Mouse (Mus musculus): ENCODE measurements around the gene Sptbn4. TPM values are rescaled to one million over a fixed set of nuclear protein-coding genes. Genes with fewer than 3 reads are reported as not detected.

Sptbn4 gene
- total RNA-seq, 1 experiment: 9.1 TPM

- Histone ChIP-seq H3K9ac (ENCODE audit: insufficient read depth, low read depth, low read length, poor library complexity, severe bottlenecking) (no peak overlapping the region), H3K9me3 (ENCODE audit: control insufficient read depth, insufficient read depth, low read depth, low read length) (no peaks in the 10 kb centered on the region), H3K4me3 (ENCODE audit: insufficient read depth in 1 of 2, low read depth in 1 of 2, low read length in 2 of 2, poor library complexity in 1 of 2, severe bottlenecking in 1 of 2) (no peak overlapping the region), H3K36me3 (ENCODE audit: control insufficient read depth, insufficient read depth, low read length, poor library complexity, severe bottlenecking) (peaks cover 2% of the 10 kb centered on the region; the same call in 1 of the 2 replicates), H3K4me1 (ENCODE audit: control insufficient read depth in 2 of 2, insufficient read depth in 2 of 2, low read length in 2 of 2, poor library complexity in 1 of 2) (peaks cover 0 to 8% of the 10 kb centered on the region in 2 experiments; a peak in 2 of 4 replicates), H3K27ac (ENCODE audit: insufficient read depth, low read depth, low read length, poor library complexity, severe bottlenecking) (no peak overlapping the region)
- in situ Hi-C loops (cut with MboI; ENCODE audit: low sequenced_read_pairs in 2 of 2, unreplicated experiment in 2 of 2): no loop called here
- TF ChIP-seq ZC3H11A (IDR thresholded peaks at IDR 0.05; ENCODE audit: borderline replicate concordance, low read depth, low read length) (no peak), MAFK (IDR thresholded peaks at IDR 0.05; ENCODE audit: insufficient read depth, low read depth, low read length) (no peak), CHD2 (IDR thresholded peaks at IDR 0.05; ENCODE audit: low read depth, low read length) (no peak), HCFC1 (IDR thresholded peaks at IDR 0.05; ENCODE audit: borderline replicate concordance, insufficient read depth, low read length) (no peak), ZNF384 (IDR thresholded peaks at IDR 0.05; ENCODE audit: low read depth, low read length) (no peak)
- DNase-seq (ENCODE audit: low read depth, low spot score): no peak
Measured at GRCm38 (mm10) chr7:27428002-27428401, 19.5 kb downstream of the Sptbn4 start.

- Histone ChIP-seq H3K4me3 (ENCODE audit: insufficient read depth in 1 of 2, low read depth in 1 of 2, low read length in 2 of 2, poor library complexity in 1 of 2, severe bottlenecking in 1 of 2) (no peak overlapping the region), H3K9ac (ENCODE audit: insufficient read depth, low read depth, low read length, poor library complexity, severe bottlenecking) (no peak overlapping the region), H3K27ac (ENCODE audit: insufficient read depth, low read depth, low read length, poor library complexity, severe bottlenecking) (no peak overlapping the region), H3K36me3 (ENCODE audit: control insufficient read depth, insufficient read depth, low read length, poor library complexity, severe bottlenecking) (peaks cover 2% of the 10 kb centered on the region; the same call in 1 of the 2 replicates), H3K9me3 (ENCODE audit: control insufficient read depth, insufficient read depth, low read depth, low read length) (no peaks in the 10 kb centered on the region), H3K4me1 (ENCODE audit: control insufficient read depth in 2 of 2, insufficient read depth in 2 of 2, low read length in 2 of 2, poor library complexity in 1 of 2) (peaks cover 0 to 5% of the 10 kb centered on the region in 2 experiments; a peak in 2 of 4 replicates)
- in situ Hi-C loops (cut with MboI; ENCODE audit: low sequenced_read_pairs in 2 of 2, unreplicated experiment in 2 of 2): no loop called here
- no peak for DNase-seq (ENCODE audit: low read depth, low spot score)
- TF ChIP-seq HCFC1 (IDR thresholded peaks at IDR 0.05; ENCODE audit: borderline replicate concordance, insufficient read depth, low read length) (no peak), CHD2 (IDR thresholded peaks at IDR 0.05; ENCODE audit: low read depth, low read length) (no peak)
Measured at GRCm38 (mm10) chr7:27427387-27427786, 20.1 kb downstream of the Sptbn4 start.

DNA sequence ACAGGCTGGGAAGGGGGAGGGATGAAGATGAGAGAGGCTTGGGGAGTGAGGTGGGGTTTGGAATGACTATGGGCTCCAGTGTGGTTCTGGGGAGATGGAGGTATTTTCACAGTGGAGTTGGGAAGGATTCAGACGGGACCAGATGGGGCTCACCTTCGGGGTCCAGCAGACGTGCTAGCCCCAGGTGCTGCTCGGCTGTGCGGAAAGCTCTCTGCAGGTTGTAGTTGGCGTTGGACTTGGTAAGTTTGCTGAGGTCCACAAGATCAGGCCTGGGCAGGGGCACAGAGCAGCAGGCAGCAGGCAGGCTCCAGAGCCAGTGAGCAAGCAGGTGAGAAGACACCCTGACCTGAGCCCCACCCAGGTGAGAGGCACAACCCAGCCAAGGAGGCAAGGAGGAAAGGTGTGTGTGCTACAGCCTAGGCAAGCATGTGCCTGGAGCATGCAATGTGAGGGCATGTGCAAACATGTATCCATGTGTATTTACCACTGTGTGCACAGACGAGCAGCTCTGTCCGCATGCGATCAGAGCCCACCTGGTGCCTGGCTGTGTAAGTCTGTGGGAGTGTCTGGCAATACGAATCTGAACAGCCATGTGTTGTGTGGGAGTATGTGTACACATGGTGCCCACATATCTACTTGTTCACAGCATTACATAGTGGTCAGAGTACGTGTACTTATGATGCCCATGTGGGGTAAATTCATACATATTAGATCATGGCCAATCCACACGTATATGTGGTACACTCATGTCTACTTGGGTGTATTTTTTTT lies 23.7 kb downstream of the Sptbn4 start:
- Histone ChIP-seq H3K9me3 (ENCODE audit: control insufficient read depth, insufficient read depth, low read depth, low read length) (no peaks in the 10 kb centered on the region), H3K27ac (ENCODE audit: insufficient read depth, low read depth, low read length, poor library complexity, severe bottlenecking) (no peak overlapping the region; the same call in 1 of the 2 replicates), H3K9ac (ENCODE audit: insufficient read depth, low read depth, low read length, poor library complexity, severe bottlenecking) (no peak overlapping the region), H3K36me3 (ENCODE audit: control insufficient read depth, insufficient read depth, low read length, poor library complexity, severe bottlenecking) (peaks cover 2% of the 10 kb centered on the region; the same call in 1 of the 2 replicates), H3K4me3 (ENCODE audit: insufficient read depth in 1 of 2, low read depth in 1 of 2, low read length in 2 of 2, poor library complexity in 1 of 2, severe bottlenecking in 1 of 2) (no peak overlapping the region), H3K4me1 (ENCODE audit: control insufficient read depth in 2 of 2, insufficient read depth in 2 of 2, low read length in 2 of 2, poor library complexity in 1 of 2) (peaks cover 0 to 3% of the 10 kb centered on the region in 2 experiments; a peak in 1 of 4 replicates)
- TF ChIP-seq ZC3H11A (IDR thresholded peaks at IDR 0.05; ENCODE audit: borderline replicate concordance, low read depth, low read length) (no peak), HCFC1 (IDR thresholded peaks at IDR 0.05; ENCODE audit: borderline replicate concordance, insufficient read depth, low read length) (no peak), ZNF384 (IDR thresholded peaks at IDR 0.05; ENCODE audit: low read depth, low read length) (no peak), CHD2 (IDR thresholded peaks at IDR 0.05; ENCODE audit: low read depth, low read length) (no peak), MAFK (IDR thresholded peaks at IDR 0.05; ENCODE audit: insufficient read depth, low read depth, low read length) (no peak)
- no peak for DNase-seq (ENCODE audit: low read depth, low spot score)
- in situ Hi-C loops (cut with MboI; ENCODE audit: low sequenced_read_pairs in 2 of 2, unreplicated experiment in 2 of 2): no loop called here

- no peak for DNase-seq (ENCODE audit: low read depth, low spot score)
- in situ Hi-C loops (cut with MboI; ENCODE audit: low sequenced_read_pairs in 2 of 2, unreplicated experiment in 2 of 2): no loop called here
- H3K27ac ChIP-seq (ENCODE audit: insufficient read depth, low read depth, low read length, poor library complexity, severe bottlenecking): no peak overlapping the region
- H3K9me3 ChIP-seq (ENCODE audit: control insufficient read depth, insufficient read depth, low read depth, low read length): no peaks in the 10 kb centered on the region
- H3K9ac ChIP-seq (ENCODE audit: insufficient read depth, low read depth, low read length, poor library complexity, severe bottlenecking): no peak overlapping the region
- peaks cover 0 to 6% of the 10 kb centered on the region in 2 experiments; a peak in 1 of 4 replicates for H3K4me1 ChIP-seq (ENCODE audit: control insufficient read depth in 2 of 2, insufficient read depth in 2 of 2, low read length in 2 of 2, poor library complexity in 1 of 2)
- H3K4me3 ChIP-seq (ENCODE audit: insufficient read depth in 1 of 2, low read depth in 1 of 2, low read length in 2 of 2, poor library complexity in 1 of 2, severe bottlenecking in 1 of 2): no peak overlapping the region
- 0 out of 2 replicates have a peak, but pooled peaks have one; percentile 18 for TF ChIP-seq ZC3H11A (IDR thresholded peaks at IDR 0.05; ENCODE audit: borderline replicate concordance, low read depth, low read length)
- TF ChIP-seq CHD2 (IDR thresholded peaks at IDR 0.05; ENCODE audit: low read depth, low read length): no peak
- TF ChIP-seq ZNF384 (IDR thresholded peaks at IDR 0.05; ENCODE audit: low read depth, low read length): peak; percentile 76
- no peaks in the 10 kb centered on the region for H3K36me3 ChIP-seq (ENCODE audit: control insufficient read depth, insufficient read depth, low read length, poor library complexity, severe bottlenecking)
Measured at GRCm38 (mm10) chr7:27419101-27419500, 28.4 kb downstream of the Sptbn4 start.

Data from ES-E14 (cell line).